Mouse (Mus musculus): ENCODE measurements around the gene Olfr430. TPM values are rescaled to one million over a fixed set of nuclear protein-coding genes. Genes with fewer than 3 reads are reported as not detected.
"Not testable (repeated sequence)": the region's sequence is repeated elsewhere in the genome, so short reads cannot be mapped to it uniquely, and the experiment has no call there.

The Olfr430 gene
- not detected in 2 replicates for polyA plus RNA-seq (2014; fragmentation: Nextera tagmentation; extraction: Ambion mirVana)

DNA sequence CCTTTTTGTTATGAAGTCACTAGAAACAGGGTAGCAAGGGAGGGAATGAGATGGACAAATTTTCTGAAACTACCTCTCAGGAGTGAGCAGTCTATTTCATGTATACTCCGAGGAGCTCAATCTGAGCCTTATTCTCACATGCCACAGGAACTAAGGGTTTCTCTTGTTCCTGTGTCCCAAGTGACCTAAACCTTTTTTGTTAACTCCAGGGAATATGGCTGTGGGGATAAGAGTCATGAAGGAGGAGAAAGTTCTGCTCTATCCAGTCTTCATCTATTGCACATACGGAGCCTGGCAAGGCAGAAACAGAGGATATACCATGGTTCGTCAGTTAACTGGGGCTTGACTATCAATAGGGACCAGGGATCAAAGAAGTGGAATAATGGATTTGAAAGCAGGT is at the start of gene Olfr430:
Olfr430 (plus strand) TSS at position 301 of the 400 bp plus-strand sequence.
- H3K4me2 ChIP-seq (replicated peaks; ENCODE audit: low read depth, low read length), result no peak within 1 kb of the TSS
- no peaks in the 10 kb centered on the region for H3K9me3 ChIP-seq (ENCODE audit: control insufficient read depth, low read length)
- ATAC-seq (ENCODE audit: low FRiP score) (no peak), DNase-seq (ENCODE audit: low spot score) (no peak)
- WGBS, result 87% methylated on average over 3 of the region's 3 CpGs
- H3K4me1 ChIP-seq (replicated peaks; ENCODE audit: control insufficient read depth, insufficient read depth, low read length), result no peaks in the 10 kb centered on the region
- no peak within 1 kb of the TSS for H3K9ac ChIP-seq (ENCODE audit: low read depth, low read length)
- no peak within 1 kb of the TSS for H3K4me3 ChIP-seq (ENCODE audit: low read depth, low read length)
- no peaks in the 10 kb centered on the region for H3K36me3 ChIP-seq (ENCODE audit: control insufficient read depth, insufficient read depth, low read length)
- H3K27me3 ChIP-seq (ENCODE audit: control insufficient read depth, insufficient read depth, low read length), result no peaks in the 10 kb centered on the region
- H3K27ac ChIP-seq (ENCODE audit: low read depth, low read length), result no peak within 1 kb of the TSS

DNA sequence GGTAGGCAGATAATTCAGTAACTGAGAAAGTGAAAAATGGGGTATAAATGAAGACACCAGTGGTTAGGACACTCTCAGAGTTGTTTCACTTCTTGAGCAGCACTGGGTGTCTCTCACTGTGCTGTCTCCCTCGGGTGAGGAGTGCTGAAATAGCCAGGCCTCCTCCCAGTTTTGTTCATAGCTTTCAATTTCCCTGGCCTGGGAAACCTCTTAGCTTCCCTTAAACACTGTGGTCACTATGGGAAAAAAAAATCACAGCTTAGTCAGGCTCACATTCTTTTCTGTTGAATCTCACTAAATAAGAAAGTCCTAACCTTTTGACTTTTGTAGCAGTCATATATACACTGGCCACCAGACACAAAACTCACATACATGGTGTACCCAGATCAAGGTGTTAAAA is 34.7 kb upstream of the Olfr430 start, which contains the start of gene Ifi205:
Ifi205 (minus strand) TSS at position 113 of the 400 bp plus-strand sequence.
- WGBS, result 68% methylated on average over 1 of the region's 1 CpGs
- ATAC-seq (ENCODE audit: low FRiP score), result no peak
- Histone ChIP-seq H3K9me3 (ENCODE audit: control insufficient read depth, low read length) (no peaks in the 10 kb centered on the region), H3K4me1 (replicated peaks; ENCODE audit: control insufficient read depth, insufficient read depth, low read length) (no peaks in the 10 kb centered on the region), H3K4me3 (ENCODE audit: low read depth, low read length) (no peak within 1 kb of the TSS), H3K27ac (ENCODE audit: low read depth, low read length) (no peak within 1 kb of the TSS), H3K9ac (ENCODE audit: low read depth, low read length) (no peak within 1 kb of the TSS), H3K36me3 (ENCODE audit: control insufficient read depth, insufficient read depth, low read length) (no peaks in the 10 kb centered on the region), H3K27me3 (ENCODE audit: control insufficient read depth, insufficient read depth, low read length) (no peaks in the 10 kb centered on the region), H3K4me2 (replicated peaks; ENCODE audit: low read depth, low read length) (no peak within 1 kb of the TSS)
- no peak for DNase-seq (ENCODE audit: low spot score)

DNA sequence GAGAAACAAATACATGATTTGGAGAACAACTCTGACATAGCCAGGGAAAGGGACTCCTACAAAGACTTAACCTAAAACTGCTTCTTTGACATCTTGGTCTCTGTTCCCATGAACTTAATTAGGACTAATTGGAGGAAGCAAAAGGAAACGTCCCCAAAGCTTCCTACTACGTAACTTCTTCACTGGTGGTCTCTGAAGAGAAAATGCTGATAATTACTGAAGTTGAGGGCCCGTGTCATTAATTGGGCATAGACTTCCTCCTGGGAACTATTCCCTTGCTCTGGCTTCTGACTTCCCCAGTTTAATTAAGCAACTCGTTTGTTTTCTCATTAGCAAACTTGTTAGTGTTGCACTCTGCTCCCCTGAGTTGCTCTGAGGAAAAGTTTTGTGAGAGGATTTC is 30.6 kb upstream of the Olfr430 start:
- DNase-seq (ENCODE audit: low spot score), result no peak
- no peak overlapping the region for H3K27ac ChIP-seq (ENCODE audit: low read depth, low read length)
- H3K4me3 ChIP-seq (ENCODE audit: low read depth, low read length), result no peak overlapping the region
- H3K27me3 ChIP-seq (ENCODE audit: control insufficient read depth, insufficient read depth, low read length), result no peaks in the 10 kb centered on the region
- no peaks in the 10 kb centered on the region for H3K36me3 ChIP-seq (ENCODE audit: control insufficient read depth, insufficient read depth, low read length)
- no peaks in the 10 kb centered on the region for H3K4me1 ChIP-seq (replicated peaks; ENCODE audit: control insufficient read depth, insufficient read depth, low read length)
- no peaks in the 10 kb centered on the region for H3K9me3 ChIP-seq (ENCODE audit: control insufficient read depth, low read length)
- H3K4me2 ChIP-seq (replicated peaks; ENCODE audit: low read depth, low read length), result no peak overlapping the region
- WGBS, result 81% methylated on average over 4 of the region's 4 CpGs
- H3K9ac ChIP-seq (ENCODE audit: low read depth, low read length), result no peak overlapping the region
- ATAC-seq (ENCODE audit: low FRiP score), result no peak

DNA sequence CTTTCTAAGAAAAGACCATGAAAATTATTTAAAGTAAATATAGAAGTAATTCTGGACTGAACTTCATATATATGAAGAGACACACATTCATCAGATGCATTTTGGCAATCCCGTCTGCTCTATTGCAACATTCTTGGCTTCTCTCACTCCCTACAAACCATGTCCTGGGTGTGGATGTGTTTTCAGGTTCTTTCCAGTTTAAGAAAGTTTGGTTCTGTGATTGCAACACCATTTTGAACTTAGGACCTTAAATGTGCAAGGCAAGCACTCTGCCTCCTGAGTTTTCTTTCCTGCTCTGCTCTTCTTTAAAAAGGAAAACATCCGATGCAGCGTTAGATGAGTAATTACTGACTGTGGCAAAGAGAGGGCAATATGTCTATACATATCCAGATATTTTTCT is 27.9 kb upstream of the Olfr430 start:
- WGBS, result 91% methylated on average over 3 of the region's 3 CpGs
- no peaks in the 10 kb centered on the region for H3K4me1 ChIP-seq (replicated peaks; ENCODE audit: control insufficient read depth, insufficient read depth, low read length)

DNA sequence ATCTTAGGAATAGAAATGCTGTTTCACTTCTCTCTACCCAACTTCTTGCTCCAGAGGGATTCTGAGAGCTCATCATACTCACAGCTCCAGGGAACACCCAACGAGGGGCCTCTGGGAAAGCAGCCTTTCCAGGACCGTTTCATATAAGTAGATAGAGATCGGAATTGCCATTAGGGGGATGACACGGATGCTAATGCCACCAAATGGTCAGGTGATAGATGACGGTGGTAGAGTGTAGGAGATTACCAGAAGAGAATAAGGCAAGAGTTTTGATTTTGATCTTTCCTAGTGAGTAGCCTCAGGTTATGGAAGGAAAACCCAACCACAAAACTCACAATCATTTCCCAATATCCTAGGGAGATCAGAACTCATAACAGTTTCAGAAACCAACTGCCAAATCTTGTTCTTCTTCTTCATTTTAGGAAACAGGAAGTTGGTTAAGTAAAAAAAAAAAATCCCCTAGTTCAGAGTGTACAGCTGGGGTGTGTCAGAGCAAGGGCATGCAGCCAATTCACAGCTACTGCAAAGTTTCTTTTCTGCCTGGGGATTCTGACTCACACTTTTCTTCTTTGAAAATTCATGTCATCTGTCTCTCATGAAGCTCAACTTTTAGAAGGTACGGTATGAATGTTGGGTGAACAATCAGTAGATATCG is 25.8 kb upstream of the Olfr430 start, which contains the start of gene Olfr433:
Olfr433 (plus strand) TSS at position 183 of the 655 bp plus-strand sequence.
- Histone ChIP-seq H3K36me3 (ENCODE audit: control insufficient read depth, insufficient read depth, low read length) (no peaks in the 10 kb centered on the region), H3K4me1 (replicated peaks; ENCODE audit: control insufficient read depth, insufficient read depth, low read length) (no peaks in the 10 kb centered on the region), H3K9ac (ENCODE audit: low read depth, low read length) (no peak within 1 kb of the TSS), H3K4me2 (replicated peaks; ENCODE audit: low read depth, low read length) (no peak within 1 kb of the TSS), H3K27ac (ENCODE audit: low read depth, low read length) (no peak within 1 kb of the TSS), H3K4me3 (ENCODE audit: low read depth, low read length) (no peak within 1 kb of the TSS), H3K9me3 (ENCODE audit: control insufficient read depth, low read length) (no peaks in the 10 kb centered on the region), H3K27me3 (ENCODE audit: control insufficient read depth, insufficient read depth, low read length) (no peaks in the 10 kb centered on the region)
- WGBS, result 95% methylated on average over 7 of the region's 7 CpGs
- ATAC-seq (ENCODE audit: low FRiP score) (no peak), DNase-seq (ENCODE audit: low spot score) (no peak)

More for the DNA sequence above, 27.9 kb upstream of the Olfr430 start:
- H3K9me3 ChIP-seq (ENCODE audit: control insufficient read depth, low read length), result no peaks in the 10 kb centered on the region
- no peaks in the 10 kb centered on the region for H3K36me3 ChIP-seq (ENCODE audit: control insufficient read depth, insufficient read depth, low read length)
- DNase-seq (ENCODE audit: low spot score) (no peak), ATAC-seq (ENCODE audit: low FRiP score) (no peak)
- H3K4me3 ChIP-seq (ENCODE audit: low read depth, low read length), result no peak overlapping the region
- H3K27me3 ChIP-seq (ENCODE audit: control insufficient read depth, insufficient read depth, low read length), result no peaks in the 10 kb centered on the region
- H3K27ac ChIP-seq (ENCODE audit: low read depth, low read length), result no peak overlapping the region
- no peak overlapping the region for H3K9ac ChIP-seq (ENCODE audit: low read depth, low read length)
- H3K4me2 ChIP-seq (replicated peaks; ENCODE audit: low read depth, low read length), result no peak overlapping the region

DNA sequence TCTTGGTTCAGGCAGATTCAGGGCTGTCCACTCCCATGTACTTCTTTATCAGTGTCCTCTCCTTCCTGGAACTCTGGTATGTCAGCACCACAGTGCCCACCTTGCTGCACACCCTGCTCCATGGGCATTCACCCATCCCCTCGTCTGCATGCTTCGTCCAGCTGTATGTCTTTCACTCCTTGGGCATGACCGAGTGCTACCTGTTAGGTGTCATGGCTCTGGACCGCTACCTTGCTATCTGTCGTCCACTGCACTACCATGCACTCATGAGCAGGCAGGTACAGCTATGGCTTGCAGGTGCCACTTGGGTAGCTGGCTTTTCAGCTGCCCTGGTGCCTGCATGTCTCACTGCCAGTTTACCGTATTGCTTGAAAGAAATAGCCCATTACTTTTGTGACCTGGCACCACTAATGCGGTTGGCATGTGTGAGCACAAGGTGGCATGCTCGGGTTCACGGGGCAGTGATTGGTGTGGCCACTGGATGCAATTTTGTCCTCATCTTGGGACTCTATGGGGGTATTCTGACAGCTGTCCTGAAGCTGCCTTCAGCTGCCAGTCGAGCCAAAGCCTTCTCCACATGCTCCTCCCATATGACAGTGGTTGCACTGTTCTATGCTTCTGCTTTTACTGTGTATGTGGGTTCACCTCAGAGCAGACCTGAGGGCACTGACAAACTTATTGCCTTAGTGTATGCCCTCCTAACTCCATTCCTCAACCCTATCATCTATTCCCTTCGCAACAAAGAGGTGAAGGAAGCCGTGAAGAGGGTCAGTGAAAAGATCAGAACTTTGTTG is 24.1 kb upstream of the Olfr430 start:
- ATAC-seq (ENCODE audit: low FRiP score); H3K36me3 ChIP-seq (ENCODE audit: control insufficient read depth, insufficient read depth, low read length); DNase-seq (ENCODE audit: low spot score); H3K9ac ChIP-seq (ENCODE audit: low read depth, low read length); H3K27me3 ChIP-seq (ENCODE audit: control insufficient read depth, insufficient read depth, low read length); H3K4me2 ChIP-seq (replicated peaks; ENCODE audit: low read depth, low read length); H3K9me3 ChIP-seq (ENCODE audit: control insufficient read depth, low read length); H3K4me1 ChIP-seq (replicated peaks; ENCODE audit: control insufficient read depth, insufficient read depth, low read length); H3K27ac ChIP-seq (ENCODE audit: low read depth, low read length); H3K4me3 ChIP-seq (ENCODE audit: low read depth, low read length): not testable (repeated sequence)
- 89% methylated on average over 12 of the region's 12 CpGs for WGBS

DNA sequence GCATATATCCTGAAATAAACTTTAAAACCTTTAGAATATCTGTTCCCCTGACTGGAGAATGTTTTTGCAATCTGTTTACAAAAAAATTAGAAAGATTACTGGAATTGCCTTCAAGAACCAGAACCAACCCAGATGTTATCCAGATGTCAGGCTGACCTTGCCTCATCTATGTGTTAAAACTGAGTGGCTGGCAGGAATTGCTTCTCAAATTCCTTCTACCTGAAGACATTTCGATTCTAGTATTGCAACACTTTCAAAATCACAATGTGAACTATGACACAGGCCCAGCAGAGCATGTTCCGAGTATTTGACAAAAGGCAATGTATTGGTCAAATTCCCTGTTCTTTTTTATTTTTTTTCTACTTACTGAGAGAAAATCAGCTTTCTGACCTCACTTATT is 22.0 kb upstream of the Olfr430 start:
- H3K27ac ChIP-seq (ENCODE audit: low read depth, low read length), result no peak overlapping the region
- H3K27me3 ChIP-seq (ENCODE audit: control insufficient read depth, insufficient read depth, low read length), result no peaks in the 10 kb centered on the region
- ATAC-seq (ENCODE audit: low FRiP score) (no peak), DNase-seq (ENCODE audit: low spot score) (no peak)
- WGBS, result 71% methylated on average over 2 of the region's 2 CpGs
- no peak overlapping the region for H3K4me2 ChIP-seq (replicated peaks; ENCODE audit: low read depth, low read length)
- no peaks in the 10 kb centered on the region for H3K9me3 ChIP-seq (ENCODE audit: control insufficient read depth, low read length)
- H3K4me3 ChIP-seq (ENCODE audit: low read depth, low read length), result no peak overlapping the region
- H3K36me3 ChIP-seq (ENCODE audit: control insufficient read depth, insufficient read depth, low read length), result no peaks in the 10 kb centered on the region
- H3K9ac ChIP-seq (ENCODE audit: low read depth, low read length), result no peak overlapping the region
- H3K4me1 ChIP-seq (replicated peaks; ENCODE audit: control insufficient read depth, insufficient read depth, low read length), result no peaks in the 10 kb centered on the region

DNA sequence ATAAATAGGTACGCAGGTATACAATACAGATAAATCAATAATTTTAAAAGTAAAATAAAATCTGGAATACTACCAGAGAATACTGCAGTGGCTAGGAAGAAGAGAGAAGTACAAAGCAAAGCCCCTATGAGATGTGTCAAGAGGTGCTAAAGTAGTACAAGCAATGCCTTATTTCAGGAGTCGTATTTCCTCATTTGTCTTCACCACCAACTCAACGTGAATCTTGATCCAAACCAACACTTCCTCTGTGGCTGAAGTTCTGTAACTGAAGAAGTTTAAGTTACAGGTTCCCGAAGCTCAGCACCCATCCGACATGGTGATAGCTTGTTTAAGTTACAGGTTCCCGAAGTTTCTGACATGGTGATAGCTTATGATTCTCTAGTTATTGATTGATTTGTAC is 18.2 kb upstream of the Olfr430 start:
- 90% methylated on average over 5 of the region's 6 CpGs for WGBS
- not testable (repeated sequence) for H3K9ac ChIP-seq (ENCODE audit: low read depth, low read length); DNase-seq (ENCODE audit: low spot score); H3K9me3 ChIP-seq (ENCODE audit: control insufficient read depth, low read length); H3K27me3 ChIP-seq (ENCODE audit: control insufficient read depth, insufficient read depth, low read length); ATAC-seq (ENCODE audit: low FRiP score); H3K4me2 ChIP-seq (replicated peaks; ENCODE audit: low read depth, low read length); H3K4me3 ChIP-seq (ENCODE audit: low read depth, low read length); H3K4me1 ChIP-seq (replicated peaks; ENCODE audit: control insufficient read depth, insufficient read depth, low read length); H3K27ac ChIP-seq (ENCODE audit: low read depth, low read length); H3K36me3 ChIP-seq (ENCODE audit: control insufficient read depth, insufficient read depth, low read length)

DNA sequence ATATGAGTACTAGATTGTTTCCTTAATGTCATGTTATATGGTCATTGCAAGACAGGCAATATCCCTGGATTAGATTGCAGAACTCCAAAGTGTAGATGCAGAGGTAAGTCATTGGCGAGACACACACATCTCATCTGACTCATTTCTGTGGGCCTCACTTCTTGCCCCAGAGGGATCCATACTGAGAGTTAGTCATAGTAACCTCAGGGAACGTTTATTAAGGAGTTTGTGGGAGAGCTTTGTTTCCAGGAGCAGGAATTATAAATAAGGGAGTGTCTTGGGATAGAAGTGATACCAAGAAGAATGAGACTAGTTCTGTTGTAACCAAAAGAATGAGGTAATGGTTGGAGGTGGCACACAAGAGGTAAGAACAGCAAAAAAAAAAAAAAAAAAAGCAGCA is 17.5 kb upstream of the Olfr430 start, which contains the start of gene Olfr432:
Olfr432 (plus strand) TSS at position 313 of the 400 bp plus-strand sequence.
- WGBS, result 73% methylated on average over 2 of the region's 2 CpGs
- Histone ChIP-seq H3K4me2 (replicated peaks; ENCODE audit: low read depth, low read length) (no peak within 1 kb of the TSS), H3K4me1 (replicated peaks; ENCODE audit: control insufficient read depth, insufficient read depth, low read length) (no peaks in the 10 kb centered on the region), H3K27me3 (ENCODE audit: control insufficient read depth, insufficient read depth, low read length) (no peaks in the 10 kb centered on the region), H3K4me3 (ENCODE audit: low read depth, low read length) (no peak within 1 kb of the TSS), H3K36me3 (ENCODE audit: control insufficient read depth, insufficient read depth, low read length) (no peaks in the 10 kb centered on the region), H3K9me3 (ENCODE audit: control insufficient read depth, low read length) (no peaks in the 10 kb centered on the region), H3K27ac (ENCODE audit: low read depth, low read length) (no peak within 1 kb of the TSS), H3K9ac (ENCODE audit: low read depth, low read length) (no peak within 1 kb of the TSS)
- DNase-seq (ENCODE audit: low spot score), result no peak
- no peak for ATAC-seq (ENCODE audit: low FRiP score)

All from hindbrain, embryonic 11.5 days (tissue).